Mouse (Mus musculus) CD4-positive, CD25-positive, alpha-beta regulatory T cell, adult 4 months (primary cell): Measurements from ENCODE around the gene Gm2174. TPM values are rescaled to one million over a fixed set of nuclear protein-coding genes. Genes with fewer than 3 reads are reported as not detected.

Experiments
- ATAC-seq: one replicate; pipeline ENCODE4 v1.8.0; 2017
- polyA plus RNA-seq, 2 experiments: library from polyadenylated mRNA; unstranded; fragments of 100-300 nt; shearing (Covaris generic); gene quantifications; one replicate each; pipeline ENCODE4 v1.2.1; 2017

Gm2174 gene
- polyA plus RNA-seq = 10 to 100 TPM in 1 of 2 experiments, not detected in 1; 15.0 TPM

DNA sequence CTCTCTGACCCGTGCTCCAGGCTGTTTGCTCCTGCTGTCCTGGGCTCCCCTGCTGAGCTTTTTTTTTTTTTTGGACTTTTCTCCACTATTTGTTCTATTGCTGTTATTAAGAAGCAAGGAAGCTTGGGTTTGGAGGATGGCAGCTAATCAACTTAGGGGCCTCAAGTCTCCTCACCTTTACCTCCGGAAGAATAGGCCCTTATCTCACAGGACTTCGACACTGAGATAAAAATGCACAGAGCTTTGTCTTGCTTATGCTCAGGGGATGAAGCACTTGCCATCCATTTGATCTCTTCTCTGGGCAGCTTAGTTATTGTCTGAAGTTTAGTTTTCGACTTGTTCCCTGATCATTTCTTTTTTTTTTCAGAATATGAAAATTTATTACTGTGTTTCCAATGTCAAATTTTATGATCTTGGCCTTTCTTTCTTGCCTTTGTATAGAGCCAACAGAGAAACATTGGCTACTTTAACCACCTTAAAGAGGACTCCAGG is at the start of gene Gm2174:
Gm2174 (plus strand) TSS at position 442 of the 492 bp plus-strand sequence.
- ATAC-seq = no peak

DNA sequence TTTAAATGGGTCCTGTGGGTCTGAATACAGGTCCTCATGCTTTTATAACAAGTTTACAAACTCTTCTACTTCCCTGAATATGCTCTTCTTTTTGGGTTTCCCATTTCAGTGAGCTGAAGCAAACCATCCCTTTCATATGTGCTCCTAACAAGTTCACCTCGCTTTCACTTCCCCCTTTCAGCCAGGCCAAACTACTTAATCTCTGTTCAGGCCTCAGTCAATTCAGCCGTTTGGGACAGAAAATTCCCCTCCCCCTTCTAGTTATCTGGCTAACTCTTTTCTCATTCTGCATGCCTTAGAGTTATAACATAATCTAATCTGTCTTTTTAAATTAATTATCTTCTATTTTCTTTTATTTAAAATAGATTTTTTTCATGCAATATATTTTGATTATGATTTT is 43.1 kb upstream of the Gm2174 start:
- no peak for ATAC-seq

DNA sequence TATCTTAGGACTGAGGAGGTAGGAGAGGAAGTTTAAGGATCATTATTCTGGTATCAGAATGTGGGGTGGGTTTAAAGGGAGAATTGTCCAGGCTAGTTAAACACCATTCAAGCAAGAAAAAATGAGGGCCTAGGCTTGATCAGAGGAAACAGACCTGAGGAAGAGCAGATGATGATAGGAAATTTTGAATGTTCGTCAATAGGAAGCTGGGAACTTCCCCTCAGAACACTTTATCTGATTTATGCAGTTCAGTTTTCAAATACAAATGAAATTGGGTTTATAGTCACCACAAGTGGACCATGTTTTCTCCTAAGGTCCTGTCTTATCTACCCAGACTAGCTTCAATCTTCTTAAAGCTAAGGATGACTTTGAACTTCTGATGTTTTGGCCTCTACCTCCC is 42.3 kb upstream of the Gm2174 start:
- ATAC-seq = peak; percentile 79

DNA sequence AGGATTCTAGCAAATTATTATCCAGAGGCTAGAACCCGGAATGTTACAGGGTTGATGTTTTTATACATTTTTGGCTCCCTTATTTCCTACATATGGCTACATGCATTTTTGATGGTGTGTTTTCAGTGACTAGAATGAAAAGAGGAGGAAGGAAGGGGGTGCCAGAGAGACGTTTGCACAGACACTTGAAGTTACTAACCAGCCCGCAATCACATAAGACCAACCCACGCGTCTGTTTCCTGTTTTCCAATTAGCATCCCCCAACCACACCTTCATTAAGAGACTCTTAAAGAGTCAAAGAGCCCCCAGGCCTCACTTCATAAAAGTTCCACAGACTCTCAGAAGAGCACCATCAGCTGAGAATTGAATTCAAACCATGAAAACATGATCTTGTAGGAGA is 41.6 kb upstream of the Gm2174 start:
- ATAC-seq = peak; percentile 75

DNA sequence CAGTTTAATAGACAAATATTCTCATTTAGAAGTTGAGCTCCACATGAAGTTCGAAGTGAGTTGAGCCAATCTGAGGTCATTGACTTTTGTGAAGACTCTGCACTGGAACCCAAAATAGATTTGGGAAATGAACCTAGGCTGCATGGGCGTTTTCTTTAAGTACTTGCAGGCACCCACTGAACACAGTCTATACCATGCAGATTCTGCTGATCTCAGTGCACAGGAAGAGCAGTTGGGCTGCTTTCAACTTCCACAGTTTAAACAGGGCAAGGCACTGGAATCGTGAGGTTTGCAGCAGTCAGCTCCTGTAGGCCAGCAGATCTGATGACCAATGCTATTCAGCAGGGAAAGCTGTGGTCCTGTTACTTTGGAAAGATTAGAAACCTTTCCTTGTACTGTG is 31.5 kb upstream of the Gm2174 start:
- no peak for ATAC-seq

DNA sequence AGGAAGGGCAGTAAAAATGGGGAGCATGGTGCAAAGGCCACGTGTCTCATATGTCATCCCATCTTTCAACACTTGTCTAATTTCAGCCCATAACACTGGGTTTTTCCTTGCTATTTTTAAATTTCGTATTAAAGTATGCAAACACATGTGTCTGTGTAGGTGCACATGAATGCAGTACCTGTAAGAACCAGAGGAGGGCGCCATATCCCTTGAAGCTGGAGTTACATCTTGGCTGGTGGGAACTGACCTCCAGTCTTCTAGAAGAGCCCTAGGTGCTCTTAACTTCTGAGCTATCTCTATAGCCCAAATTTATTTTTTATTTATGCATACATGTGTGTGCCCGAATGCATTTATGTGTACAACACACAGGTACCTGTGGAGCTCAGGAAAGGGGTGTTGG is 30.2 kb upstream of the Gm2174 start:
- no peak for ATAC-seq

DNA sequence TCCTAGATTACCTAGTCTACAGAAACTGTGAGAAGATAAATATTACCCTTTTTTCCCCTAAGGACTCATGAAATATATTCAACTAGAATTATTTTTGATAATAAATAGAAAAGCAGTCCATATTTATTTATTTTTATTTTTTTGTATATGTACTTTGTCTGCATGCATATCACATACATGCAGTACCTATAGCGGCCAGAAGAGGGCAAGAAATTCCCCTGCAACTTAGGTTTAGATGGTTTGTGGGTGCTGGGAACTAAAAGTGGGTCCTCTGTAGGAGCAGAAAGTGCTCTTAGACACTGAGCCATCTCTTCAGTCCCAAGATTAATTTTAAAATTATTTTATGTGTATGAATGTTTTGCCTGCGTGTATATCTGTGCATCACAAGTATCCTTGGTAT is 17.2 kb upstream of the Gm2174 start:
- no peak for ATAC-seq

DNA sequence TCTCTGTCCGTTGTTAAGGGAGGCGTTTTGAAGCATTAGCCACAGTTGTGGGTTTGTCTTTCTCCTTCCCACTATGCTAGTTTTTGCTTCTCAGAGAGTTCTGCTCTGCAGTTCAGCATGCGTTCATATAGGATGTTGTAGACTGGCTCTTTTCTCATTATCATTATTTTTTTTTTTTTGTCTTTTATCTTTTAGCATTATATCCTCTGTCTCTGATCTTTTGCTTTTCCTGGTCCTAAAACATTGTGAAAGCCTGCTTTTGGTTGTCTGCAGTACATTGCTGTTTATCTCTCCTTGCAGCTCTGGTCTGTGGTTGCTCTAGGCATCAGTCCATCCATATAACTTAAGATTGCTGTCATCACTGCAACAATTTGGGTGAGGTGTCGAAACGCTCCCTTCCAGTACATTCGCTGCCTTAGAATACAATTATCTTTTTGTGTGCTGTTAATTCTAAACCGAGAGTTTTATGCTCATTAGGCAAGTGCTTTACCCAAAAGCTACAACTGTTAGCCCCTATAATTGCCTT is 11.9 kb upstream of the Gm2174 start:
- ATAC-seq = no peak

DNA sequence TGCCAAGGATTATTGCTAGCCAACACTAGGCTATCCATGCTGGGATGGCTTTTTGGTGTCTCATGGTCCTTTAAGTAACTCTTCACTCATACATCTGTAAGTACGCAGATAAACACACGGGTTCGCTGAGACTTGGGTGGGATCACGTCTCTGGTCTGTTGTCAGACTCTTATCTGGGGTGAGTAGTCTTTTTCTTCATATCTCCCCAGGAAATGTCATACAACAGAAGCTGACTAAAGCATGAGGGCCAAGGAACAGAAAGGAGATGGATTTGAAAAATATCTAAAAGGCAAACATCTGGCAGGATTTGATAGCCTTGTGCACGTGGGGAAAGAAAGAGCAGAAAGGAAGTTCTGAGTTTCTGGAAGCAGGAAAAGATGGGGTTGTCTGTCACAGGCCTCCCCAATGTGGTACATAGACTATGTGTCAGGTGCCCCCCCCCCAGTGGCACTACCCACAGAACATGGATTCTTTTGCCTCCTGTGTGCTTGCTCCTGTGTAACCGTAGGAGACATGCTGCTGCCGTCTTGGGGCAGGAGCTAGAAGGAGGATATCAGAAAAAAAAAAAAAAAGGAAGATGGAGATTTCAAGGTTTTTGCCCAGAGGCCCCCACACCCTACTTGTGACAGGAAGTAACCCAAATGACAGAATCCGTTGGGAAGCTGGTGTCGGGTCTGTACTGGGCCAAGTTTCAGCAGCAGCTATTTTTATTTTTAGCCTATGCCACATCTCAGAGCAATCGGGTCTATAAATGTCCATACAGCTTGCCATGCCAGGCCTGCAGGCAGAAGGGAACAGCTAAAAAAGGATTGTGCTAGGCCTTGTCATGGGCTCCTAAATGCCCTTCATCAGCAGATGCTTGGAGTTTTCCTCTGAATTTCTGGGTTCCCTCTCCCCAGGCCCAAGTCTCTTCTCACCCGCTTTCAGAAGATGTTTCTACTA is 1.0 kb upstream of the Gm2174 start:
- ATAC-seq = no peak

DNA sequence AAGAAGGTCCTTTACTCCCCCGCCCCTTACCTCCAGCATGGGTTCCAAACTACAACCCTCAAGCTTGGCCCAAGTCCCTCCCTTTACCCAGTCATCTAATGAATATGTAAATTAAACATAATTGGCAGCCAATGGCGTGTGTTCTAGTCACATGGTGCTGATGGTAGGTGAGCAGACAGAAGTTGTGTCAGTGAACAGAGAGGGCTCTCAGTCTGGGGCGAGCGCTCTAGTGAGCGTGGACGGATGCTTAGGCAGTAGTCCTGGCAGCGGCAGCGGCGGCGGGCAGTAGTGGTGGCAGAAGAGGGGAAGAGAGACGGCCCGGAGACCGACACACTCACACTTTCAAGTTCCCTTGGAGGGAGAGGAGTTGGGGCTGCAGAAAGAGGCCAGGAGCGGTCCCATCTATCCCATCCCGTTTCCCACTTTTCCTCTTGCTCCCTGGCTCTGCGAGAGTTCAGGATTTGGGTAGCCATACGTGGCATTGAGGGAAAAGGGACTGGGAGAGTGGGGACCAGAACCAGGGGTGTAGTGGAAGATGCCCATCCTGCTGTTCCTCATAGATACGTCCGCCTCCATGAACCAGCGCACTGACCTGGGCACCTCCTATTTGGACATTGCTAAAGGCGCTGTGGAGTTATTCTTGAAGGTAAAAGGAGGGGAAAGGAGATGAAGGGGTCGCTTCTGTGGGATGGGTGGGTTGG is 7.1 kb downstream of the Gm2174 start, which contains the start of gene Ints6l:
Ints6l (plus strand) TSS at position 187 of the 701 bp plus-strand sequence.
- ATAC-seq = peak; percentile 83

DNA sequence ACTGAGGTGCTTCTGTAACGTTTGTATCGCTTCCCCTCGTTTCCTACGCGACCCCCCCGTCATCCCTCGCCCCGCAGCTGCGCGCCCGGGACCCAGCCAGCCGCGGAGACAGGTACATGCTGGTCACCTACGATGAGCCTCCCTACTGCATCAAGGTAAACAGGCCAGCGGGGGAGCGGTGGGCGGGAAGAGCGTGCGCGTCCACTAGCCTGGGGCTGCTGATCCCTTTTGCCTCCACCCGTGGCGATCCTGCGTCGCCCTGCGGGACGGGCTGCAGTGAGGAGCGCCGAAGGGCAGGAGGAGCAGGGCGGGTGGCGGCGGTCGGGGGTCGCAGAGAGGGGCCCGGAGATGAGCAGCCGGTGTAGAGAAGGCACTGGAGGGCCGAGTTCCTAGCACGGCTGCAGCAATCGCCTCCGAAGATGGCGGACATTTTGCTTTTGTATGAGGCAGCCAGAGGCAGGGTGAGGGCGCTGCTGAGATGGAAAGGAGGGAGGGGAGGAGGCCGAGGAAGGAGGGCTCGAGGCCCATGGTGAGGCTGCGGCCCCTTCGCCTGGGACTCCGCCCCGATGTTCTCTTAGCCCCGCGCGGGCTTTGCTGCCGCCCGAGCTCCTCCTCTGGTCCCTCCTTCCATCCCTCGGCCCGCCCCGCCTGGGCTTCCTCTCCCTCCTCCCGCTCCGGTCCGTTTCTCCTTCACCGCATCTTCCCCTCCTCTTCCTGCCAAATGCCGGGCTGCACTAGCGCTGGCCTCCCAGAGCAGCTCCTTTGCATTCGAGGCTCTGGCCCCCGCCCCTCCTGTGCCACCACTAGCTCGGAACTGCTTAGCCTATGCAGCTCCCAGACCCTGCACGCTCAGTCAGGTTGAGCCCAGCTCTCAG is 7.8 kb downstream of the Gm2174 start:
- peak; percentile 83 for ATAC-seq

DNA sequence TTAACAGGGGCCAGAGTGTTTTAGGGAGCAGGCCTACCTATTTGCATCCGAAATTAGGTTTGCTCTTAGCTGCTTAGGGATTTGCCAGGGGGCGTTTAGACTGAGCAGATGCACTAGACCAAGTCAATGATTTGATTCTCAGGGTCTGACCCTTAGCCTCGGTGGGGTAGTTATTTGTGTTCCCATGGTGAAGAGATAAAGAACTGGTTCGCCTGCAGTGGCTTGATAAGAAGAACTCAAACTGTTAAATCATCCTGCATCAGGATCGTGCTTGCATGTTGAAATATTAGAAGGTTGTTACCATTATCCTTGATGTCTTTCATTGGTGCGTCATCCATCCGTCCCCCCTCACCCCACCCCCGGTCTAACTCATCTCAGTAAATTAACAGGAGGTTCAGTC is 8.6 kb downstream of the Gm2174 start:
- ATAC-seq = no peak

DNA sequence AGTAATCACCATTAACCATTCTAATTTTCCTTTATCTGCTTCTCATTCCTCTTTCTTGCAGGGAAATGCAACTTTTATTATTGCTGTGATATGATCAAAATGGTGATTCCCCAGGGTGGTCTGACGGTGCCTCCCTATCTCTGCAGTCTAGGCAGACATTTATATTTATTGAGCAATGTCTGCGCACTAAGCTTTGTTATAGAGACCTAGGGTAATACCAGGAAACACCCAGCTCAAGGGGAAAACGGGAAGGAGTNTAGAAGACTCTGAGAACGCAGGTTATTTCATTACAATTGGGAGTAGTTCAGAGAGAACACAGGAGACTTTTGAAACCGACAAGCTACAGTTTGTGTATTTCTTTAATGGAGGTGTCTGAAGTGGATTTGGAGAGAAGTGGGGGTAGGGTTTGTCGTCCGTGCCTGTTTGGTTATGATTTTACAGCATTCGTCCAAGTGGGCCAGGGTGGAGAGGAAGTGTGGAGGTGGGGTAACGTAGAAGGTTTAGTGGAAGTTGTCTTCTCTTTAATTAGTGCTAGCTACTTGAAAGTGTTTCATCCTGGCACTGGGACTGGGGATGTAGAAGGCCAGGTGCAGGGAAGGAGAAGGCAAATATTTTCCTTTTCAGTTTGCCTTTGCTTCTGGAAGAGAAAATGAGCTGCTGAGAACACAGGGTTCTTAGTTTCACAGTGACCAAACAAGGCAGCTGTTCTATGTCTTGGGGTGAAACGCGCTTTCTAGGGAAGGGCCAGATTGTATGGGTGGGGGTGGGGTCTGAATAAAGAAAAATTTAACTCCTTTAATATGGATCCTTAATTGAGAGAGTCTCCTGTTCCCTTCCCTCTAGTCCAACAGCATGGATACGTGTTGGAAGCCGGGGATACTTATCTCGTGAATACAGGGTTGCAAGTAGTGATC is 14.5 kb downstream of the Gm2174 start:
- ATAC-seq = peak; percentile 58

DNA sequence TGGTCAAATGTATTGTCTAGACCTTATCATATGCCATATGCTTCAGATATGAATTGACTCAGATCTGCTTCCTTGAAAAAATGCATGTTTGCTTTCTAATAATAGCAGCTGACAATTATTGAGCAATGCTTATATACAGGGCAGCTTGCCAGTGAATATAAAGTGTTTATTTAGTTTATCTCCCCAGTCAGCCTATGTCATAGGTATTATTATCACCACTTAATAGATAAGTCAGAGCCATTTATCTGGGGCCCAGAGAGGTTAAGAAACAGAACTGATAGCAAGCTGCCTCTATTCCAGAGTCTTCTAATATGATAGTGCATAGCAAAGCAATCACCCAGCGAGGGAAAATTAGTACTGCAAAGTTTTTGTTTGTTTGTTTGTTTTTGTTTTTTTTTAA is 17.1 kb downstream of the Gm2174 start:
- ATAC-seq = no peak

DNA sequence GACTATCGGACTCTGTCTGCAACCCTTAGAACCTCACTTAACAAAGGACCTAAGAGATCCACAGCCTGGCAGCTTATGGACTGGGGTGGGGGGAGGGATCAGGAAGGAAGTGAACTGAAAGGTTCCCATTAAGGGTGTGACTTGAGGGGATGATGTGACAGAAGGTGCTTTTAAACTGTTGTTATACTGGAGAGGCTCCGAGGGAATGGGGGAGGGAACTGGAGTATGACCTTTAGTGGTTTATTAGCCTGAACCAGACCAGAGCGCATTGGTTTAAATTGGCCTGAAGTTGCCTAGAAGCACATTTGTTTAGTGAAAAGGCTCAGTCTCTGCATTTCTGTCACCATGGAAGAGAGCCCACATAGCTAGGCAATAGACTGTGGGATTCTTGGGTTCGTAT is 19.9 kb downstream of the Gm2174 start:
- no peak for ATAC-seq

DNA sequence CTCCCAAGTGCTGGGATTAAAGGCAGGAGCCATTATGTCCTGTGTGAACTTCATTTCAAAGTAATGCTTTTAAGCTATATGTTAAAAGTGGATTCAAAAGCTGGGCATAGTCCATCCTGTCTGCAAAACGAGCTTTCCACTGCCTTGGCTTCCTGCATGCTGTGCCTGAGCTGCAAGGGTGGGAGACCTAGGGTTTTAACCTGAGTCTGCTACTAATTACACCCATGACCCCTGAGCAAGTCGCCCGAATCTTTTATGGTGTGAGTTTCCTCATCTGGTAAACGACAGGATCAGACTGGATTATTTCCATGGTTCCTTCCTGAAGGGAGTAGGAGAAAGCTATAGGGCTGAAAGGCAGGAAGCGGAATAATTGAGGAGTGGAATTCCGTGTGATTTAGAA is 20.7 kb downstream of the Gm2174 start:
- no peak for ATAC-seq

DNA sequence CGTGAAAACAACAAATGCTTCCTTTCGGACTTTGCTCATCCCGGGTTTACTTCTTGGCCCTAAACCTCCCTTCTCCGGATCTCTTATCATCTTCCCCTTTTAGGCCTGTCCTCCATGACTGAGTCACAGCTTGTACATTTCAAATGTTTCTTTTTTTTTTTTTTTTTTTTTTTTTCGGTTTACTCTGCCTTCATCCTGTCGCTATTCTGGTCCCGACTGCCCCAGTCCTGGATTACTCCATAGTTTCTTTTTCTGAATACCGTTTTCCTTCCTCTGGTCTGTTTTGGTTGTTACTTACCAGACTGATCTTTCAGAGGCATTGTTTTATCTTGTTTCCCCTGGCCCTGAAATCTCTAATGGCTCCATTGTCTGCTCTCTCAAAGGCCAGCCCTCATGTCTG is 26.3 kb downstream of the Gm2174 start:
- no peak for ATAC-seq

DNA sequence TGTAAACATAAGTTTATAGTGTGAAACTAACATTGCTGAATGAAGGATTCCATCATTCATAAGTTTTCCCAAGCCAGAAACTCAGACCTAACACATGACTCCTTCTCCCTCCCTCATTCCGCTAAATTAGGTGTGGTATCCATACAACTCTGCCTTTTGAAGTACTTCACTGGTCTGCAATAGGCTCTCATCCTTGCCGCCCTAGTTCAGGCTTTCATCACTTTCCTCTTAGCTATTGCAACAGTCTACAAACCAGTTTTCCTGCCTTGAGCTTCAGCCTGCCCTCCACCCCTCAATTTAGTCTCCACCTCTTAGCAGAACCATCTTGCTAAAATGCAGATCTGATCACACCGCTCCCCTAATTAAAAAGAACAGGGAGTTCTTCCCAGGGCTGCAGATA is 29.8 kb downstream of the Gm2174 start:
- ATAC-seq = no peak

DNA sequence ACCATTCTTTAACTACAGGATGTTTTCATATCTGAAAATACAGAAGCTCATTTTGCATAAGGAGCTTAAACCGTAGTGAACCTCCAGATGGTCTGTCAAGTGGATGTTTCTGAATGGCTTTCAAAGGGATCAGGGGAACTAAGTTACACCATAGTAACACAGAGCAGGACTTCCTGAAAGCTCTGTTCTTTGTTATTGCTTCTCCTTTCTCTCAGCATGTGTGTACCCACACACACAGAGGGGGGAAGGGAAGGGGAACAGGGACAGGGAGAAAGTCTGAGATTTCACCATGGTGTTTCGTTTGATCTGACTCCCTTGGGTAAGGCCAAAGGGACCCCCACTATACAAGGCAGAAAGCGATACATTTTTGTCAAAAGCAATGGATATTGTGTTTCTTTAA is 34.1 kb downstream of the Gm2174 start:
- ATAC-seq = no peak

DNA sequence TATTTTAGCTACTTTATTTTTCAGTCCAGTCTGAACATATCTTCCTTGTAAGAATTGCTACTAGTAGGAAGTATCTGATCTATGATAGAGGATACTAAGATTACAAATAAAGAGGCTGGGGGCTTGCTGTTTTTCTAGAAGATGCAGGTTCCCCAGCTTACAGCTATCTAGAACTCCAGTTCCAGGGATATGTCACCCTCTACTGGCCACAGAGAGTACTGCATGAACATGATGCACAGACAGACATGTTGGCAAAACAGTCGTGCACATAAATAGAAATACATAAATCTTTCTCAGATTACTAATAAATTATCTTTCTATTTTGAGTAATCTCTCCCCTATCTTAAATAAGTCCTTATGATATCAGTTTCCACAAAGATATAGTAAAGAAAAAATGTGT is 42.0 kb downstream of the Gm2174 start:
- peak; percentile 83 for ATAC-seq

DNA sequence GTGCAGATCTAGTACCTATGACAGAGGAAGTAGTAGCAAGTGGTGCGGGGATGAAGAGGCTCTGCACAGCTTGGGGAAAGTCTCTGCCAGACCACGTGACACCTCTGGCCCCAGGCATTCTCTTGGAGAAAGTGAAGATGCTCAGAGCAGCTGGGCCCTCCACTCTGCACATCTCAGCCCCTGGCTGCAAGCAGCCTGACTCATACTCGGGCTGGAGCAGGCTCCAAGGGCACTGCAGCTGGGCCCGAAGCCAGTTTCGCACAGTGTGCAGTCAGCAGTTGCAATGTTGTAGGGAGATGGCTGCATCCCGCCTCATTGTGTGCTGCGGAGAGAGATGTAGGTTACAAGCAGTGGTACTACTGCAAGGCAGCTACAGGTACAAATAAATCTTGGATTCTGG is 49.5 kb downstream of the Gm2174 start:
- no peak for ATAC-seq
